Mouse (Mus musculus) heart, postnatal 4 days (tissue): ENCODE results near the gene Sema5b. TPM values are rescaled to one million over a fixed set of nuclear protein-coding genes. Genes with fewer than 3 reads are reported as not detected.

Experiments
- DNase-seq: peaks from one replicate; pipeline ENCODE4 v3.0.0; 2021
- total RNA-seq, 2 experiments: library from RNA; stranded (reverse); gene quantifications; 2 replicates each; pipeline ENCODE4 v1.2.3; 2021

Sema5b gene
- total RNA-seq, 2 experiments from 2014 or later: 2.1 to 2.8 TPM

DNA sequence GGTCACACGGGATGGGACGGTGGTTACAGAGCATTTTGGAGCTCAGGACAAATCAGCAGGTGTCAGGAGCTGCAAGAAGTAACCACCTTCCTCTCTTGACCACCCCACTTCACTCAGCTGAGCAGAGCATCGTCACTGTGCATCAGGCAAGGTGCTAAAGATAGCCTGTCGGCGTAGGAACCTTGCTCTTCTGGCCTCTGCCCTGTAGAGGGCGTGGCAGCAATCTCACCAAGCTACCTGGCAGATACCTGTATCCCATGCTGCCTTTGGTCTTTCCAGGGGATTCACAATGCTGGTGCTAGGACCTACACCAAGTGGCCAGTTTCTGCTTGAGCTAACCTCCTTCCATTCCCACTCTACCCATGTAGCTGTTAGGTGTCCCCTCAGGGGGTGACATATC, 55.3 kb downstream of the Sema5b start:
- no peak for DNase-seq

DNA sequence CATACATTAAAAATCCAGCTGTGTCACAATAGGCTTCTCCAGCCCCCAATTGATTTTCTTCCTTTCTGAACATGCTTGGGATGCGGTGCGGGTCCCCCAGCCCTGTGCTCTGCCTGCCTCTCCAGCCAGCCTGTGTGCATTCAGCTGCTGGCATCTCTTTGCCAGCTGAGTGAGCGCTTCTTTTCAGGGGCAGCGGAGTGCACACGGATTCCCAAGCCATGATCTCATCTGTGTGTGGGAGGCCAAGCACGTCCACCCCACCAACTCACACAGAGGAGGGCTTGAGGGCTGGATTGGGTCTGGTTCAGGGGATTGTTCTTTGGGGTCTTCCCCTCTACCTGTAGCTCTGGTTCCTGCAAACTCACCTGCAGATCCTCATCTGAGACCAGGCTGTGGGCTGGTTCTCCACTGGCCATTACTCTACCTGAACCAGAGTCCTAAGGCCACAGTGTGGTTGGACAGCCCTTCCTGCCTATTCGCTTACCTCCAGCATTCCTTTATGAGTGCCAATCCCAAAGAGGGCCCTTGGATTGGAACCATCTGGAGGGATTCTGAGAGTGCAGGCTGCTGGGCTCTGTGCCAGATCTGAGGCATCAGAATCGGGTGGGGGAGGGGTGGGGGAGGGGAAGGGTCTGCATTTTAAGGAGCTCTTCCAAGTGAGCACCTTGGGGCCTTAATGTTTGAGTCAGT, 55.9 kb downstream of the Sema5b start:
- no peak for DNase-seq

GRCm38 (mm10) chr16:35597991-35598390, 57.0 kb downstream of the Sema5b start:
- no peak for DNase-seq

DNA sequence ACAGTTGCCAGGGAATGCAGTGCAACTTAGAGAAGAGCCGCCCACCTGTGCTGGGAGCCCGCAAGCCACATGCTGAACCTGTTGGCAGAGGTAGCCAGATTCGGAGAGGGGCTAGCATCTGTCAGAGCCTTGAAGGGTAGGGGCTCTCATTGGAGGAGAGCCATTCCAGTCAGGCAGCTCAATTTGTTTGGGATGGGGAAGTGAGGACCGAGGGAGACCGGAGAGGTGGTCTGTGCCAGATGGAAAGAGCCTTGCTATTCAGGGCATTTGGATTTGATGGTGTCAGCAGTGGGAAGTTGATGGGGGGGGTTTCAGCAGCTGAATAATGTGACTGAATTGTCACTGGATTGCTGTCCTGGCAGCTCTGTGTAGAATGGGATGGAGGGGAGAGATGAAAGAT, 57.9 kb downstream of the Sema5b start:
- DNase-seq: no peak

- DNase-seq: no peak
These were observed 59.3 kb downstream of the Sema5b start for GRCm38 (mm10) chr16:35600282-35600681.

DNA sequence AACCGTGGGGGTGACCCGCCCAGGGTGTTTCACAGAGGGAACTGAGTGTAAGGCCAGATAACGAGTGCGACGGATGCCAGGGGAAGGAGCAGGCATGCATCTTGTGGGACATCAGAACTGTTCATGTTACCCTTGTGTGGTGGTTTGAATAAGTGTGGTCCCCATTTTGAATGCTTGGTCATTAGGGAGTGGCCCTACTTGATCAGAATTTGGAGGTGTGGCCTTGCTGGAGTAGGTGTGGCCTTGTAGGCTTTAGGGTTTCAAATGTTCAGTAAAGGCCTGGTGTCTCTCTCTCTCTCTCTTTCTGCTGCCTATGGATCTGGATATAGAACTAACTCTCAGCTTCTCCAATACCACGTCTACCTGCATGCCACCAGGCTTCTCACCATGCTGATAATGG, 60.5 kb downstream of the Sema5b start:
- DNase-seq: no peak

GRCm38 (mm10) chr16:35602529-35602928, 61.6 kb downstream of the Sema5b start:
- no peak for DNase-seq

DNA sequence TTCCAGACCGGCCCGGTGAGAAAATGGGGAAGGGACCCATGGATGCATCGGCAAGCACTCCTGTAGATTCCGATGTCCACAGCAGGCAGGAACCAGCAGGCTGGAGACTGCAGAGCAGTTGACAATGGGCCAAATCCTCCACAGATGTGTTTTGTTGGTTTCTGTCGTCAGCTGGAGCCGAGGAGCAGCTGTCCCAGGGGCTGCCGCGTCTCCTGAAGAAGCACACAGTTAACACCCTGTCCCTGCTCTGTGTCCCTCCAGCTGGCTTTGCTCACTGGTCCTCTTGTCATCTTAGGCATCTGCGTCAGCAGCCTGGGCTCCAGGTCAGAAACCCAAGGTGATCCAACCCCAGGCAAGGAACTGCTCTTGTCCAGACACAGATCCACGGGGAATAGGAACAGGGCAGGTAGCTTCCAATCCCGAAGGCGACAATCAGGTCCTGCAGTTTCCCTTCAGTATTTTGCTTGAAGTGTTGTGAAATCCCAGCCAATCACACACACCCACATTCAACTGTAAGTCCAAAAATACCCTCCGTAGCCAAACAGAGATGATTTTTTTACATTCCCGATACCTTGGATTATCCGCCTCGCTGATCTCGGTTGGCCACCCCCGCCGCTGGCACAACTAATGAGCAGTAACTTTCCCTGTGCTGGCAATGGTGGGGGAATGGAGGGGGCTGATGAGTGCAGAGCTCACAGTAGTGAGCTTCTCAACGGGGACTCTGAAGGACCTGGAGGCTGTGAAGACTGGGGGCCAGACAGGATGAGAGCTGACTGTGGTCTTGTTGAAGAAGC, 63.0 kb downstream of the Sema5b start:
- DNase-seq: peak; percentile 65

DNA sequence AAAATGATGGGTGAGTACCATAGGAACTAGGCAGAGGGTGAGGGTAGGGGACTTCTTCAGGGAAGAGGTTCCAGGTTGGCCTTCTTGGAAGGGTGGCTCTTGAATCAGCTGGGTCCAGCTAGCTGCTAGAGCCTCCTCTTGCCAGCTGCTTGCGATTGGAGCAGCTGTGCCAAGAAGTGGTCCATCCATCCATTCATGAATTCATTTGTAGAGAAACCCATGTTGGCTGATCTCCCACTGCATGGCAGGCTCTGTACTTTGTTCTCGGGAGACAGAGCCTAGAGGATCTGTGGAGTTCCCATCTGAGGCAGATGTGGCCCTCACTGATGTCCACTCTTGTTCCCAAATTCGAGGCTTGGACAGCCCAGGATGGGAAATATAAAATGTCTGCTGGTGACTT, 66.3 kb downstream of the Sema5b start:
- no peak for DNase-seq

GRCm38 (mm10) chr16:35608244-35608643, 67.3 kb downstream of the Sema5b start:
- no peak for DNase-seq

- DNase-seq: no peak
These were observed 68.6 kb downstream of the Sema5b start for GRCm38 (mm10) chr16:35609561-35609960.

- DNase-seq: peak; percentile 24
These were observed 73.2 kb downstream of the Sema5b start for GRCm38 (mm10) chr16:35613851-35614804.

GRCm38 (mm10) chr16:35617732-35618131, 76.8 kb downstream of the Sema5b start:
- no peak for DNase-seq

GRCm38 (mm10) chr16:35623026-35623425, 82.1 kb downstream of the Sema5b start:
- DNase-seq: no peak

GRCm38 (mm10) chr16:35623986-35624385, 83.0 kb downstream of the Sema5b start:
- no peak for DNase-seq

DNA sequence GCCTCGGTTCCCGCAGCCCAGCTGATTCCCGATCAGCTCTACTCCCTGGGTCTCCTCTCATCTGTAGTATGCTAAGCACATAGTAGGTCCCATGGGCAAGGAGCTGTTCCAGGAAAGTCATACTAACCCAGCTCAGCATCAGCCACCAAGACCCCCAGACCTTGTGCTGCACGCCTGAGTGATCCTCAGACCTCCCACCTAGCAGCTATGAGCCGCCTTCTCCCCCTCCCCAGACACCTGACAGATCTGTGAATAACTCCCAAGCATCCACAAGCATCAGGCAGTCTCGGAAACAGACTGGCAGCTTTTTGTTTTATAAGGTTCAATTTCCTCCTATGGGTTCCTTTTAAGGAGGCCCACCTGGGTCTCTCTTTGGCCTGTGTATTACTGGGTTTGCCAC, 83.9 kb downstream of the Sema5b start:
- no peak for DNase-seq

DNA sequence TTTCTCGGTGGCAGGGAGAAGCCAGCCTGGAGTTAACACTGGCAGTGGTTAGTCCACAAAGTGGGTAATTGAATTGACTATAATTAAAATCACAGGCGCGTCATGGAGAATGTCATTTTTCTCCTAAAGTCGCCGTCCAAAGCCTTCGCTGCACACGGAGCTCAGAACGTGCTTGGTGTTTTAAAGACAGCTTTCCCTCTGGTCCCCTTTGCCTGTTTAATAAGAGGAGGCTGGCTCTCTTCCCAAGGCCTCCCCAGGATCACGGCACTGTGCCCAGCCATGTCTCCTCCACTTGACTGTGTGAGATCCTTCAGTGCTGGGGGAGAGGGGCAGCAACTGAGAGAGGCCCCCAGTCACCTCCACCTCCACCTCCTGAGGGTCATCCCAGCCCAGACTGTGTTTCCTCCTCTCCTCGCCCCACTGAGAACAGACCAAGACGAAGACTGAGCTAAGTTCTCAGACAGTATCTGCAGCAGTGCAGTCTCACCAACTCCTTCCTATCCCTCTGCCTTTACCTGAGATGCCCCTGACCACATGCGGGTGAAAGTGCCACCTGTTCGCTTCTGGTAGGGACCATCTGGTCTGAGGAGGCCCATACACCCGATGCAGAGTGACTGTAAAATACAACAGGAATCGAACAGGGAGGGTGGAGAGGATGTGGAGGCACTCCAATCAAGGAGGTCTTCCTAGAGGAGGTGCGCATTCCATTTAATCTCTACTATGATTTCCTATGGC, 84.5 kb downstream of the Sema5b start:
- no peak for DNase-seq

DNA sequence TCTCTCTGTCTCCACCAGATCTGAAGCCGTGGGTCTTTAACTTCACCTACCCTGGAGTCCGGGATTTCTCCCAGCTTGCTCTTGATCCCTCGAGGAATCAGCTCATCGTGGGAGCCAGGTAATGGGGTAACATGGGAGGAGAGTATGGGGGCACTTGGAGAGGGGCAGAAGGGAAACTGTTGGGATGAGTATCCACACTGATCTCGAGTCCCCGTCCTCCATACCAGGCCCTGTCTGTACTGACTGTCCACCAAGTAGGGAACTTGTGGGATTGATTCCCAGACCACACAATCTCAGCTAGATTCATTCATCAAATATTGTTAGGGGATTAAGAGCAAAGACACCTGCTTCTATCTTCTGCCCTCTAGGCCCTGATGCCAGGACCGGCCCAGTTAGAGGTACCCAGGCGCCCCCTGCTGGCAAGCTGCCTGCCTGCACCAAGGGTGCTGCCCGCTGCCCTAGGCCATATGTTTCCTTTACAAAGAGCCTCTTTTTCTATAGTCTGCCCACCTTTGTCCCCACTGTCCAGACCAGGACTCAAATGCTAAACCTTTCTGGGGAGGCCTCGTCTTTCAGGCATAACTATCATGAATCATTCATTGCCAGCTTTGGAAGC, 87.2 kb downstream of the Sema5b start:
- peak; percentile 90 for DNase-seq

DNA sequence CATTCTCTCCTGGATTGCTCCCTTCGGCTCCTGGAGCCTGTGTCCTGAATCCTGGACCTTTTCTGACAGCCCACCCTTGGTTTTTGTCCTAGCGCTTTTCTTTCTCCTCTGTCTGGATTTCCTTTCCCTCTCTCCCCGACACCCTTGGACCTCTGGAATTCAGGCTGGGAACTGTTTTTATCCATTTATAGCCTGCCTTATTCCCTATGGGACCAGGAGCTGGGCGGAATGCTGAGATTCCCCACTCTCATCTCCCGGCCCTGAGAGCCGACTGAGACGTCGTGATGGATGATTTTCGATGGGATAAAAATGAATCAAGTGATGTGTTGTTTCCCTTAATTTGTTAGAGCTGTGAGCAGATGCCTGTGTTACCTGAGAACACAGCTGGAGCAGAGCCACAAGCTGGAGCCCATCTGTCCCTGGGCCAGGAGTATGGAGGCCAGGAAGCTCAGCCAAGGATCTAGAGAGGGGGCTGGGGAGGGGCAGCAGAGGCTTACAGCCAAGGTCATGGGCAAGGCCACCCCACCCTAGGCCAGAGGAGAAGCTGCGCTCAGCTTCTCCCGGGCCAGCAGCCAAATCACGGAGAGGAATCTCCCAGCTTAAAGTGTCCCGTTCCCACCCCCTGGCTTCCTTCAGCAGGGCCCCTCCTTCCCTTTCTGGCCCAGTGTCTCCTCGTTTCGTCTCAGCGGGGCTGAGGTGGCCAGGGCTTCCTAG, 89.7 kb downstream of the Sema5b start:
- DNase-seq: peak; percentile 41

- no peak for DNase-seq
These were observed 92.1 kb downstream of the Sema5b start for GRCm38 (mm10) chr16:35633058-35633457.

DNA sequence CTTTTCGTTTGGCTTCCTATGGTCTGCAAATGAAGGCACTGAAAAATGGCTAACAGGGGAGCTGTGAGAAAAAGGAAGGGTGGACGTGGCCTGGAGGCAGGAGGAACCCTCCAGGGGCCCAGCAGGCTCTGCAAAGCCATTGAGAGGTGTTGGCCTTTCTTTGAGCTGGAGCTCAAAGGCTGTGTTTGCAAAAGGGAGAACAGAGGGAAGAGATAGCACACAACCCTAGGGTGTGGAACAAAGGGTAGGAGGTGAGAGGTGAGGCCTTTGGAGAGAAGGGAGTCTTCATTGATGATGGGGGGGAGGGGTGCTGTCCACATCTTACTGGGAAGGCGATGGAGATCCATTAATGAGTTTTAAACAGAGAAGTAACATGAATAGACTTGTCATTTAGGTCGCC, 94.0 kb downstream of the Sema5b start:
- no peak for DNase-seq
